Mouse (Mus musculus) ES-E14 (cell line): Measurements from ENCODE around the gene Tprgl.

Experiments used
- MAFK ChIP-seq: IDR thresholded peaks from 2 replicates; pipeline ENCODE4 v1.6.1; 2014; ENCODE audit warnings: mild to moderate bottlenecking, low read depth, low read length, inconsistent platforms; ENCODE audit not compliant: insufficient read depth
- ZC3H11A ChIP-seq: IDR thresholded peaks from 2 replicates; pipeline ENCODE4 v1.6.1; 2012; ENCODE audit warnings: low read depth, mild to moderate bottlenecking, inconsistent platforms, low read length, borderline replicate concordance

DNA sequence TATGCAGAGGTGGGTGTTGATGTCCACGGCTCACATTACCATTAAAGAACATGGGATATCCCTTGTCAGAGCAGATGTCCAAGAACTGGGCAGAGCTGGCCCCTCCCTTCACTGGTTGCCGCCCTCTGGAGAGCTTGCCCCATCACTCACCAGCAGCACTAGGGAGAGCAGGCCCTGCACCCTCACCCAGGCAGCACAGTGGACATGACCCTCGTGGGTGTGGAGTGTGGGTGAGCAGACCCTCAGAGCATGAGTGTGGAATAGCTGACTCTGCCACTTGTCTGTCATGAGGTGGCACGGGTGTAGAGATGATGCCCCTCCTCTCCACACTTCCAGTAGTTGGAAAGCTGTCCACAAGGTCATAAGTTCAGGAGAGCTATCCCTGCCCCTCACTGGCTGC, 25.7 kb downstream of the Tprgl start:
- no peak for TF ChIP-seq ZC3H11A
- TF ChIP-seq MAFK: no peak
